Mouse (Mus musculus): Measurements from ENCODE around the gene Lrrfip1.
A peak's percentile ranks its signal among the peaks of the same experiment; 100 is the strongest.

Gene Lrrfip1

GRCm38 (mm10) chr1:91055744-91056143 is 57.2 kb downstream of the Lrrfip1 start:
- no peak for DNase-seq (ENCODE audit: low spot score in 2 of 2)

GRCm38 (mm10) chr1:91056416-91056815 is 57.9 kb downstream of the Lrrfip1 start:
- DNase-seq (ENCODE audit: low spot score in 2 of 2), result no peak

GRCm38 (mm10) chr1:91057311-91058245 is 59.0 kb downstream of the Lrrfip1 start:
- no peak for DNase-seq (ENCODE audit: low spot score in 2 of 2)

- no peak for DNase-seq (ENCODE audit: low spot score in 2 of 2)
Measured at GRCm38 (mm10) chr1:91058251-91058650, 59.7 kb downstream of the Lrrfip1 start.

- DNase-seq (ENCODE audit: low spot score in 2 of 2), result no peak
Measured at GRCm38 (mm10) chr1:91059792-91060604, 61.5 kb downstream of the Lrrfip1 start.

- no peak for DNase-seq (ENCODE audit: low spot score in 2 of 2)
Measured at GRCm38 (mm10) chr1:91061105-91061504, 62.6 kb downstream of the Lrrfip1 start.

GRCm38 (mm10) chr1:91062363-91062762 is 63.8 kb downstream of the Lrrfip1 start:
- DNase-seq (ENCODE audit: low spot score in 2 of 2), result peak; percentile 51 to 65

- DNase-seq (ENCODE audit: low spot score in 2 of 2), result no peak
Measured at GRCm38 (mm10) chr1:91064053-91064452, 65.5 kb downstream of the Lrrfip1 start.

GRCm38 (mm10) chr1:91064903-91065525 is 66.5 kb downstream of the Lrrfip1 start:
- DNase-seq (ENCODE audit: low spot score in 2 of 2), result peak in 1 of 2 experiments; percentile 44

- DNase-seq (ENCODE audit: low spot score in 2 of 2), result no peak
Measured at GRCm38 (mm10) chr1:91066061-91066460, 67.5 kb downstream of the Lrrfip1 start.

GRCm38 (mm10) chr1:91066599-91066998 is 68.1 kb downstream of the Lrrfip1 start:
- DNase-seq (ENCODE audit: low spot score in 2 of 2), result no peak

GRCm38 (mm10) chr1:91067716-91068115 is 69.2 kb downstream of the Lrrfip1 start:
- no peak for DNase-seq (ENCODE audit: low spot score in 2 of 2)

- DNase-seq (ENCODE audit: low spot score in 2 of 2), result no peak
Measured at GRCm38 (mm10) chr1:91069575-91069974, 71.0 kb downstream of the Lrrfip1 start.

GRCm38 (mm10) chr1:91070547-91070946 is 72.0 kb downstream of the Lrrfip1 start:
- DNase-seq (ENCODE audit: low spot score in 2 of 2), result no peak

GRCm38 (mm10) chr1:91071671-91072290 is 73.2 kb downstream of the Lrrfip1 start:
- DNase-seq (ENCODE audit: low spot score in 2 of 2), result no peak

GRCm38 (mm10) chr1:91076946-91077345 is 78.4 kb downstream of the Lrrfip1 start:
- DNase-seq (ENCODE audit: low spot score in 2 of 2), result no peak

- no peak for DNase-seq (ENCODE audit: low spot score in 2 of 2)
Measured at GRCm38 (mm10) chr1:91077456-91077855, 78.9 kb downstream of the Lrrfip1 start.

GRCm38 (mm10) chr1:91077980-91078379 is 79.4 kb downstream of the Lrrfip1 start:
- no peak for DNase-seq (ENCODE audit: low spot score in 2 of 2)

GRCm38 (mm10) chr1:91079740-91080422 is 81.3 kb downstream of the Lrrfip1 start:
- DNase-seq (ENCODE audit: low spot score in 2 of 2), result no peak

- no peak for DNase-seq (ENCODE audit: low spot score in 2 of 2)
Measured at GRCm38 (mm10) chr1:91080423-91080749, 81.8 kb downstream of the Lrrfip1 start.

GRCm38 (mm10) chr1:91084374-91084773 is 85.8 kb downstream of the Lrrfip1 start:
- DNase-seq (ENCODE audit: low spot score in 2 of 2), result no peak
